Mouse (Mus musculus) yolk sac, embryonic 10.5 days (tissue): ENCODE results near the gene Insc.

ENCODE experiments used
- DNase-seq: peaks from one replicate; pipeline ENCODE4 v3.0.0-alpha.2; 2017; ENCODE audit warnings: low spot score

Gene Insc

GRCm38 (mm10) chr7:114827360-114827759 is 83.9 kb downstream of the Insc start:
- no peak for DNase-seq

- DNase-seq: no peak
These were observed 88.9 kb downstream of the Insc start for GRCm38 (mm10) chr7:114832257-114832940.

- DNase-seq: no peak
These were observed 91.0 kb downstream of the Insc start for GRCm38 (mm10) chr7:114834504-114834903.

- DNase-seq: no peak
These were observed 93.8 kb downstream of the Insc start for GRCm38 (mm10) chr7:114837268-114837667.

GRCm38 (mm10) chr7:114840029-114840745 is 96.7 kb downstream of the Insc start:
- DNase-seq: no peak

- no peak for DNase-seq
These were observed 99.2 kb downstream of the Insc start for GRCm38 (mm10) chr7:114842644-114843211.

- DNase-seq: no peak
These were observed 103.7 kb downstream of the Insc start for GRCm38 (mm10) chr7:114847179-114847578.

GRCm38 (mm10) chr7:114852387-114852786 is 108.9 kb downstream of the Insc start:
- no peak for DNase-seq

- DNase-seq: peak; percentile 20
These were observed 110.7 kb downstream of the Insc start for GRCm38 (mm10) chr7:114854169-114854568.

- no peak for DNase-seq
These were observed 117.5 kb downstream of the Insc start for GRCm38 (mm10) chr7:114860858-114861523.

GRCm38 (mm10) chr7:114873315-114874012 is 130.0 kb downstream of the Insc start:
- DNase-seq: peak; percentile 44

GRCm38 (mm10) chr7:114874032-114874441 is 130.5 kb downstream of the Insc start:
- no peak for DNase-seq

GRCm38 (mm10) chr7:114874579-114874978 is 131.1 kb downstream of the Insc start:
- DNase-seq: peak; percentile 45

- no peak for DNase-seq
These were observed 140.1 kb downstream of the Insc start for GRCm38 (mm10) chr7:114883602-114884001.

GRCm38 (mm10) chr7:114886933-114887332 is 143.4 kb downstream of the Insc start:
- no peak for DNase-seq

GRCm38 (mm10) chr7:114890215-114890614 is 146.7 kb downstream of the Insc start:
- DNase-seq: no peak

- no peak for DNase-seq
These were observed 149.2 kb downstream of the Insc start for GRCm38 (mm10) chr7:114892618-114893257.

GRCm38 (mm10) chr7:114893889-114894288 is 150.4 kb downstream of the Insc start:
- DNase-seq: no peak

- no peak for DNase-seq
These were observed 153.6 kb downstream of the Insc start for GRCm38 (mm10) chr7:114896966-114897697.
